Mouse (Mus musculus) limb, embryonic 11.5 days (tissue): ENCODE results near the gene H6pd. TPM values are rescaled to one million over a fixed set of nuclear protein-coding genes. Genes with fewer than 3 reads are reported as not detected.
"Not testable (repeated sequence)": the region's sequence is repeated elsewhere in the genome, so short reads cannot be mapped to it uniquely, and the experiment has no call there.

ENCODE experiments used
- ATAC-seq: fragments of 200-750 bp; cut with Nextera tagmentation; 2 replicates; pipeline ENCODE4 v1.8.0; 2017; ENCODE audit warnings: low read depth; ENCODE audit not compliant: insufficient number of reproducible peaks, low FRiP score, low TSS enrichment
- DNase-seq: peaks from one replicate; pipeline ENCODE4 v3.0.0-alpha.2; 2015; ENCODE audit warnings: low spot score
- H3K27ac ChIP-seq: fragments of 300-500 bp; sonication (generic); replicated peaks from 2 replicates; pipeline ENCODE4 v1.5.1; 2014; ENCODE audit warnings: low read depth, mild to moderate bottlenecking, low read length
- H3K27me3 ChIP-seq: fragments of 300-500 bp; sonication (generic); 2 replicates; pipeline ENCODE4 v1.6.1; 2014; ENCODE audit warnings: mild to moderate bottlenecking, low read length, mixed read lengths; ENCODE audit not compliant: control insufficient read depth, insufficient read depth
- H3K36me3 ChIP-seq: fragments of 300-500 bp; sonication (generic); 2 replicates; pipeline ENCODE4 v1.6.1; 2014; ENCODE audit warnings: mild to moderate bottlenecking, low read length, moderate library complexity, mixed read lengths; ENCODE audit not compliant: control insufficient read depth, insufficient read depth
- H3K4me1 ChIP-seq: fragments of 300-500 bp; sonication (generic); 2 replicates; pipeline ENCODE4 v1.6.1; 2014; ENCODE audit warnings: low read length, mixed read lengths; ENCODE audit not compliant: control insufficient read depth, insufficient read depth
- H3K4me2 ChIP-seq: fragments of 300-500 bp; sonication (generic); 2 replicates; pipeline ENCODE4 v1.6.1; 2014; ENCODE audit warnings: low read depth, mild to moderate bottlenecking, moderate library complexity; ENCODE audit not compliant: severe bottlenecking
- H3K4me3 ChIP-seq: fragments of 300-500 bp; sonication (generic); 2 replicates; pipeline ENCODE4 v1.5.1; 2014; ENCODE audit warnings: low read depth, low read length
- H3K9ac ChIP-seq: fragments of 300-500 bp; sonication (generic); 2 replicates; pipeline ENCODE4 v1.6.1; 2014; ENCODE audit warnings: mild to moderate bottlenecking, low read length
- H3K9me3 ChIP-seq: fragments of 300-500 bp; sonication (generic); 2 replicates; pipeline ENCODE4 v1.6.1; 2016; ENCODE audit warnings: low read length; ENCODE audit not compliant: control insufficient read depth
- WGBS: fragments of 180-500 bp; shearing (Covaris S2); extraction: QIAGEN DNeasy Blood & Tissue Kit; methylation state at CpG from one replicate; pipeline ENCODE4 v1.1.7; 2014; 5-methylcytosine and 5-hydroxymethylcytosine counted together
- polyA plus RNA-seq: library from polyadenylated mRNA; unstranded; fragments of >200 nt; fragmentation: Nextera tagmentation; extraction: Ambion mirVana; gene quantifications from 2 replicates; pipeline ENCODE4 v1.2.1, GENCODE M21; 2014

Gene H6pd
- polyA plus RNA-seq, 1 experiment from 2014 or later: 3.5 TPM

DNA sequence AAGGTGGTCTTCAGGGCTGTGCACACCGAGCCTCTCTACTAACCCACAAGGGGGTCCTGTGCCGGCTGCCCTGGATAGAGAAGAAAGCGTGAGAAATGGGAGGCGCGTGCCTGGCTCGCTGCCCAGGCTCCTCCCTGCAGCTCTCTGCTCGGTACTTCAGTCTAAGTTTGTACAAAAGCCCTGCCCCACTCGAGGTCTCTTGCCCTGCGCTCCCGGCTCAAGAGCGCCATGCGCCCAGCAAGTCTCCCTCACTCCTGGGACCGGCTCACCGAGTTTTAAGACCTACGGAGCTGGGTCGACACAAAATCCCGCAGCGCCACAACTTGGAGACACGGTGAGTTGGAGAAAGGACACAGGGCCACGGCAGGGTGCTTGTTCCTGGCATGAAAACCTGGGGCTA lies 39.2 kb upstream of the H6pd start:
- peak overlapping the region; percentile 43 for H3K4me3 ChIP-seq
- H3K9me3 ChIP-seq: no peaks in the 10 kb centered on the region
- peak overlapping the region; percentile 43 for H3K9ac ChIP-seq
- 0% methylated on average over 20 of the region's 20 CpGs for WGBS
- peak; percentile 68 for DNase-seq
- H3K27ac ChIP-seq: no peak overlapping the region
- H3K27me3 ChIP-seq: peaks cover 28% of the 10 kb centered on the region
- H3K4me1 ChIP-seq: peaks cover 14% of the 10 kb centered on the region
- no peaks in the 10 kb centered on the region for H3K36me3 ChIP-seq
- peak overlapping the region; percentile 92 for H3K4me2 ChIP-seq
- ATAC-seq: peak; percentile 29; the same call in 1 of the 2 replicates

DNA sequence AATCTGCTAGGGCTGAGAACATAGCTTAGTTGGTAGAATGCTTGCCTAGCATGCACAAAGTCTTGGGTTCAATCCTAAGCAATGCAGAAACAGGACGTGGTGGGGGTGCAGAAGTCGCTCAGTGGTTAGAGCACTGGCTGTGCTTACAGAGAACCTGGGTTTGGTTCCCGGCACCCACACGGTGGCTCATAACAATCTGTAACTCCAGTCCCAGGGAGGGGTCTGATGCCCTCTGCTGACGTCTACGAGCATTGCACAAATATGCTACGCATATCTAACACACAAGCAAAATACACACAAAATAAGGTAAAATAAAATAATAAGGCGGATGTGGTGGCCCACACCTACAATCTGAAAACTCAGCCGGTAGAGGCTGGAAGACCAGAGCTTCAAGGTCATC lies 34.8 kb upstream of the H6pd start:
- no peak overlapping the region for H3K4me2 ChIP-seq
- H3K36me3 ChIP-seq: no peaks in the 10 kb centered on the region
- DNase-seq (no peak), ATAC-seq (no peak)
- H3K27me3 ChIP-seq: peaks cover 12% of the 10 kb centered on the region
- 90% methylated on average over 9 of the region's 9 CpGs for WGBS
- H3K27ac ChIP-seq: no peak overlapping the region
- no peak overlapping the region for H3K4me3 ChIP-seq
- no peak overlapping the region for H3K9ac ChIP-seq
- no peaks in the 10 kb centered on the region for H3K9me3 ChIP-seq
- H3K4me1 ChIP-seq: peaks cover 10% of the 10 kb centered on the region

DNA sequence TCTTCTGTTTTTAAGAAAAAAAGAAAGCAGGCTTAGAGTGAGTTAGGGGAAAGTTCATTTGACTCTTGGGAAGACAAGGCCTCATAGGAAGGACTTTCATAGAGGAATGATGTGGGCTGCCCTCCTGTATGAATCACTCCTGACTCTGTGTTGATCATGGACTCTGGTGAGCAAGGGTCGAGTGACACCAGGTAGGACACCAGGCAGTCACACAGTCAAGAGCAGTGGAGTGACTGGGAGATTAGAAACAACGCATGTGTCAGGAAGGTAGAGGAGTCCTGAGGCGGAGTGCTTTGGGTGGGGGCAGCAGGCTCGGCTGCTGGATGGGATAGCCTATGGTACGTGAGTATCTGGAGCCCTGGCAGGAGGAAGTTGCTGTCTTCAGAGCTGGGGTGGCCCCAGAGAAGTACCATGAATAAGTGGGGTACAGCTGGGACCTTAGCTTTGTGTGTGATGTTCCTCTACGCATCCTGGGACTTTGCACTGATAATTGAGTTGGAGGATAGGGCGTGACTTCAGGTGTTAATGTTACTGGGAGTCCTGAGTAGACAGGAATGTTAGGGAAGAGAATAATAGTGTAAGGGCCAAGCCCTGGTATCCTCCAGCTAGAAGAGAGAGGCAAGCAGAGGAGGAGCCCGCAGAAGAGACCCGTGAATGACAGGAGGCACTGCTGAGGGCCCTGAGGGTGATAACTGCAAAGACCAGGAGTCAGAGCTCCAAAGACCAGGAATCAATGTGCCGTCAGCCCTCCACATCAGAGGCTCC lies 32.7 kb upstream of the H6pd start:
- Histone ChIP-seq H3K36me3 (no peaks in the 10 kb centered on the region), H3K27me3 (0 out of 2 replicates have a peak, but pooled peaks cover 2% of the 10 kb centered on the region), H3K9ac (no peak overlapping the region), H3K4me1 (no peaks in the 10 kb centered on the region), H3K9me3 (no peaks in the 10 kb centered on the region), H3K4me3 (no peak overlapping the region), H3K4me2 (no peak overlapping the region), H3K27ac (no peak overlapping the region)
- 80% methylated on average over 10 of the region's 10 CpGs for WGBS
- no peak for ATAC-seq
- no peak for DNase-seq

DNA sequence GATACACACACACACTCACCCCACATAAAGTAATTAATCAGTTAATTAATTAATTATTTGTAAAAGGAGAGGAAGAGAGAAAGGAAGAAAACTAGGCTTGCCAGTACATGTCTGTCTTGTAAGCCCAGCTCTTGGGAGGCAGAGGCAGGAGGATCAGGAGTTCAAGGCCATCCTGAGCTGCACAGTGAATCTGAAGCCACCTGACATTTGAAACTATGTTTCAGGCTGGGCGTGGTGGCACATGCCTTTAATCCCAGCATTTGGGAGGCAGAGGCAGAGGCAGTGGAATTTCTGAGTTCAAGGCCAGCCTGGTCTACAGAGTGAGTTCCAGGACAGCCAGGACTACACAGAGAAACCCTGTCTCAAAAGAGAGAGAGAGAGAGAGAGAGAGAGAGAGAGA lies 32.0 kb upstream of the H6pd start:
- not testable (repeated sequence) for ATAC-seq, H3K4me3 ChIP-seq, H3K4me2 ChIP-seq, H3K4me1 ChIP-seq, H3K27me3 ChIP-seq, H3K36me3 ChIP-seq, H3K9me3 ChIP-seq, H3K27ac ChIP-seq, H3K9ac ChIP-seq, DNase-seq
- WGBS: 76% methylated on average over 1 of the region's 1 CpGs

DNA sequence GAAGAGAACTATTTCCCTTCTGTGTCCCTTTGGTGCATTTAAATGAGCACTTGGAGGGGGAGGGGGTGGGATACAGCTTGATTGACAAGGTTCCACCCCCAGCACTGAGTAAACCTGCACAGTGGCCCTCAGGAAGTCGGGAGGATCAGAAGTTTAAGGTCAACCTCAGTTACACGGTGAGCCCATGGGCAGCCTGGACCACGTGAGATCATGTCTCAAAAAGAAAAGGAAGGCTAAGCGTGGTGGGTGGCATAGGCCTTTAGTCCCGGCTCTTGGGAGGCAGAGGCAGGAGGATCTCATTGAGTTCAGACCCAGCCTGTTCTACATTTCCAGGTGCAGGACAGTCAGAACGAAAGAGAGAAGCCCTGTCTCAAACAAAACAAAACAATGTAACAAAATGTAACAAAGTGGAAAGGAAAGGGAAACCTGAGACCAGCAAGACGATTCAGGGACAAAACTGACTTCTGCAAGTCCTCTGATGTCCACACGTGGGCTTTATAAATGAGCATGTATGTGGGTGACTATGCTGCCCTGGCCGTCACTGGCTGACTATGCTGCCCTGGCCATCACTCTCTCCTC lies 31.3 kb upstream of the H6pd start:
- Histone ChIP-seq H3K4me1 (no peaks in the 10 kb centered on the region), H3K9ac (no peak overlapping the region), H3K9me3 (no peaks in the 10 kb centered on the region), H3K36me3 (no peaks in the 10 kb centered on the region), H3K27ac (no peak overlapping the region), H3K4me3 (no peak overlapping the region), H3K27me3 (peaks cover 1% of the 10 kb centered on the region), H3K4me2 (no peak overlapping the region)
- DNase-seq (no peak), ATAC-seq (no peak)
- 79% methylated on average over 9 of the region's 9 CpGs for WGBS

DNA sequence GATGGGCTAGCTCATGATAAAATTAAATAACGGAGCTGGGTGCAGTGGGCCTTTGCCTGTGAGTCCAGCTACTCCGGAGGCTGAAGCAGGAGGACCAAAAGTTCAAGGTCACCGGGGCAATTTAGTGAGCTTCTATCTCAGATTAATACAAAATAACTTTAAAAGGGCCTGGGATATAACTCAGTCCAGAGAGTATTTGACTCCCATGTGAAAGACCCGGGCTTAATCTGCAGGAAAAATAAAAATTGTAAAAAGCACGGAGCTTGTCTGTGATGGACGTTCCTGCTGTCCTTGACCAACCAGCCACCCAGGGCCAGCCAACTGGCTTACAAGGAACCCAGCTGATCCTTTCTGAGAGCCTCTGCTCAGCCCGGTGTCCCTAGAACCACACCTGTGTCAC lies 29.7 kb upstream of the H6pd start:
- no peaks in the 10 kb centered on the region for H3K36me3 ChIP-seq
- ATAC-seq: no peak
- WGBS: 85% methylated on average over 7 of the region's 7 CpGs

DNA sequence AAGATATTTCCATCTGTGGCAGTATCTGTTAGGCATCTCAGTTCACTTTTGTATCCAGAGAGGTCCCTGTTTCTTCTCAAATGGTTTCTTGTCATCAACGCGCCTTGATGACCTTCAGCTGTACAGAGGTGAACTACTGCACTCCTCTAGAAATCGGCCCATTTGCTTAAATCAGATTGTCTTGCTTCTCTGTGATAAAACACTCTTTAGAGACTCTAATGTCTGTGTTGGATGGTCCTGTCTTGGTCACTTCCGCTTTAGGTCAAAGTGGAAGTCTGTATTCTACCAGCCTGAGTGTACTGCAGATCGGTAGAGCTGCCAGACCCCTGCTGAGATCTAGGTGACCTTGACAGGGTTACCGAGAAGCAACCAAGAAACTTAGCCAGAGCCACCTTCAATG lies 27.3 kb upstream of the H6pd start:
- peaks cover 40% of the 10 kb centered on the region for H3K27me3 ChIP-seq
- no peaks in the 10 kb centered on the region for H3K9me3 ChIP-seq
- H3K27ac ChIP-seq: no peak overlapping the region
- ATAC-seq: no peak
- peaks cover 11% of the 10 kb centered on the region; the same call in 1 of the 2 replicates for H3K4me1 ChIP-seq
- H3K4me3 ChIP-seq: no peak overlapping the region
- no peak for DNase-seq
- WGBS: 82% methylated on average over 6 of the region's 6 CpGs
- no peak overlapping the region for H3K4me2 ChIP-seq
- no peaks in the 10 kb centered on the region for H3K36me3 ChIP-seq
- H3K9ac ChIP-seq: no peak overlapping the region

More for the DNA sequence above, 29.7 kb upstream of the H6pd start:
- Histone ChIP-seq H3K4me1 (0 out of 2 replicates have a peak, but pooled peaks cover 1% of the 10 kb centered on the region), H3K9ac (no peak overlapping the region), H3K4me3 (no peak overlapping the region), H3K4me2 (no peak overlapping the region), H3K27me3 (peaks cover 17% of the 10 kb centered on the region), H3K27ac (no peak overlapping the region), H3K9me3 (no peaks in the 10 kb centered on the region)
- DNase-seq: no peak

DNA sequence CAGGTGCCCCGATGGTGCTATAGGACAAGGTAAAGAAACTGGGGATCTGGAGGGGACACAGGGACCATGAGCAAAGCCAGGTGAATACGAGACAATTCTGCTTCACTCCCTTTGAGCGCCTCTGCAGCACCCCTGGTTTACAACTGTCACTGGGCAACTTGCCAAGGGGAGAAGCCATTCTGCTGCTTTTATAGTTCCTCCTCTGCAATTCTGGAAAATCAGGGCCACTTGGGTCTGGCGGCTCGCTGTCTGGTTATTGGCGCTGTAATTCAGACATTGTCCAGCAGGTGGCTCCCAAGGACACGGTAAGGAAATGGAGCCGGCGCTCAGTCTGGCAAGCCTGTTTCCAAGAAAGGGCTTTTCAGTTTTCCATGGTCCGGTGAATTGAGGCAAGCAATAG lies 26.5 kb upstream of the H6pd start:
- Histone ChIP-seq H3K4me2 (no peak overlapping the region), H3K27me3 (peaks cover 44% of the 10 kb centered on the region), H3K9ac (no peak overlapping the region), H3K27ac (no peak overlapping the region), H3K36me3 (no peaks in the 10 kb centered on the region), H3K4me3 (no peak overlapping the region), H3K4me1 (peaks cover 16% of the 10 kb centered on the region; the same call in 1 of the 2 replicates), H3K9me3 (no peaks in the 10 kb centered on the region)
- WGBS: 12% methylated on average over 10 of the region's 10 CpGs
- ATAC-seq: no peak
- peak; percentile 96 for DNase-seq
